Mouse (Mus musculus) liver, embryonic 14.5 days (tissue): ENCODE data around the gene Pitpnb. TPM values are rescaled to one million over a fixed set of nuclear protein-coding genes. Genes with fewer than 3 reads are reported as not detected.

Experiments
- ATAC-seq: fragments of 200-750 bp; cut with Nextera tagmentation; 2 replicates; pipeline ENCODE4 v1.8.0; 2017; ENCODE audit warnings: moderate number of reproducible peaks, mild to moderate bottlenecking, moderate library complexity; ENCODE audit not compliant: insufficient read depth
- DNase-seq, 3 experiments: peaks; one replicate each; pipeline ENCODE4 v3.0.0-alpha.2; 2012 to 2013; ENCODE audit warnings: low read depth in 3 of 3, low spot score in 3 of 3
- H3K27ac ChIP-seq: fragments of 300-500 bp; sonication (generic); 2 replicates; pipeline ENCODE4 v1.5.1; 2014; ENCODE audit warnings: moderate library complexity, mild to moderate bottlenecking, control low read depth, inconsistent platforms
- H3K27me3 ChIP-seq: fragments of 300-500 bp; sonication (generic); 2 replicates; pipeline ENCODE4 v1.6.1; 2014; ENCODE audit warnings: mild to moderate bottlenecking, low read length, moderate library complexity; ENCODE audit not compliant: control insufficient read depth, insufficient read depth
- H3K36me3 ChIP-seq: fragments of 300-500 bp; sonication (generic); replicated peaks from 2 replicates; pipeline ENCODE4 v1.6.1; 2014; ENCODE audit warnings: low read depth; ENCODE audit not compliant: control insufficient read depth, insufficient read depth
- H3K4me1 ChIP-seq, 2 experiments: fragments of 200-500 bp in 1 of 2; fragments of 300-500 bp in 1 of 2; sonication (generic) in 1 of 2; replicated peaks; 2 replicates each; pipeline ENCODE4 v1.6.1; 2012 to 2014; ENCODE audit warnings: antibody characterized with exemption in 1 of 2, inconsistent platforms in 1 of 2, low read length in 1 of 2; ENCODE audit not compliant: control insufficient read depth in 2 of 2, insufficient read depth in 2 of 2
- H3K4me2 ChIP-seq: fragments of 300-500 bp; sonication (generic); 2 replicates; pipeline ENCODE4 v1.6.1; 2014; ENCODE audit warnings: low read depth, mild to moderate bottlenecking, control low read depth, moderate library complexity
- H3K4me3 ChIP-seq, 2 experiments: fragments of 200-500 bp in 1 of 2; fragments of 300-500 bp in 1 of 2; sonication (generic) in 1 of 2; 2 replicates each; pipeline ENCODE4 v1.5.1; 2012 to 2014; ENCODE audit warnings: low read depth in 2 of 2, low read length in 2 of 2, mild to moderate bottlenecking in 2 of 2, control low read depth in 1 of 2, inconsistent platforms in 1 of 2, moderate library complexity in 1 of 2; ENCODE audit not compliant: insufficient read depth in 1 of 2
- H3K9ac ChIP-seq: fragments of 300-500 bp; sonication (generic); replicated peaks from 2 replicates; pipeline ENCODE4 v1.6.1; 2014; ENCODE audit warnings: mild to moderate bottlenecking, control low read depth, moderate library complexity
- H3K9me3 ChIP-seq: fragments of 300-500 bp; sonication (generic); 2 replicates; pipeline ENCODE4 v1.6.1; 2016; ENCODE audit warnings: low read length, mixed read lengths; ENCODE audit not compliant: control insufficient read depth
- CTCF ChIP-seq: IDR thresholded peaks from 2 replicates; pipeline ENCODE4 v1.5.1; 2016; ENCODE audit warnings: antibody characterized with exemption, low read depth, control low read depth
- EP300 ChIP-seq: IDR thresholded peaks from 2 replicates; pipeline ENCODE4 v1.6.1; 2016; ENCODE audit warnings: antibody characterized with exemption, low read depth
- WGBS: fragments of 180-500 bp; shearing (Covaris S2); extraction: QIAGEN DNeasy Blood & Tissue Kit; methylation state at CpG from one replicate; pipeline ENCODE4 v1.1.7; 2014; ENCODE audit not compliant: insufficient replicate concordance; 5-methylcytosine and 5-hydroxymethylcytosine counted together
- polyA plus RNA-seq, 2 experiments: library from polyadenylated mRNA; depleted of rRNA in 1 of 2; stranded (reverse) in 1 of 2; unstranded in 1 of 2; fragments of >200 nt; fragmentation: Nextera tagmentation in 1 of 2; extraction: Ambion mirVana in 1 of 2; gene quantifications; 2 replicates each; pipeline versions ENCODE4 v1.2.1 to v1.2.3; 2012 to 2014

The Pitpnb gene
- polyA plus RNA-seq, 2 experiments: 23.1 to 31.5 TPM

GRCm38 (mm10) chr5:111414192-111414591 lies 83.6 kb downstream of the Pitpnb start:
- no peak overlapping the region for H3K4me2 ChIP-seq
- peak in 1 of 3 experiments; percentile 20 for DNase-seq
- no peak overlapping the region for H3K4me3 ChIP-seq
- no peaks in the 10 kb centered on the region for H3K9me3 ChIP-seq
- peaks cover 46% of the 10 kb centered on the region for H3K27me3 ChIP-seq
- no peak for ATAC-seq
- WGBS: 0% methylated on average over 5 of the region's 5 CpGs
- no peaks in the 10 kb centered on the region for H3K4me1 ChIP-seq
- H3K36me3 ChIP-seq: no peaks in the 10 kb centered on the region
- no peak overlapping the region for H3K9ac ChIP-seq
- TF ChIP-seq CTCF (peak; percentile 73), EP300 (no peak)
- no peak overlapping the region for H3K27ac ChIP-seq

- Histone ChIP-seq H3K9ac (no peak overlapping the region), H3K27me3 (peaks cover 53% of the 10 kb centered on the region), H3K9me3 (no peaks in the 10 kb centered on the region), H3K36me3 (no peaks in the 10 kb centered on the region), H3K27ac (no peak overlapping the region), H3K4me3 (no peak overlapping the region), H3K4me2 (no peak overlapping the region), H3K4me1 (no peaks in the 10 kb centered on the region)
- ATAC-seq (no peak), DNase-seq (no peak)
- TF ChIP-seq EP300: no peak
- no peak for TF ChIP-seq CTCF
- WGBS: 42% methylated on average over 4 of the region's 4 CpGs
Observed at GRCm38 (mm10) chr5:111414770-111415249, 84.2 kb downstream of the Pitpnb start.

GRCm38 (mm10) chr5:111415575-111415974 lies 85.0 kb downstream of the Pitpnb start:
- ATAC-seq: no peak
- WGBS: 3% methylated on average over 14 of the region's 14 CpGs
- no peak overlapping the region for H3K27ac ChIP-seq
- H3K4me3 ChIP-seq: no peak overlapping the region
- H3K4me1 ChIP-seq: no peaks in the 10 kb centered on the region
- no peak for DNase-seq
- peaks cover 60% of the 10 kb centered on the region for H3K27me3 ChIP-seq
- no peaks in the 10 kb centered on the region for H3K36me3 ChIP-seq
- no peak for TF ChIP-seq EP300
- TF ChIP-seq CTCF: no peak
- H3K4me2 ChIP-seq: peak overlapping the region; percentile 5; the same call in 1 of the 2 replicates
- no peaks in the 10 kb centered on the region for H3K9me3 ChIP-seq
- no peak overlapping the region for H3K9ac ChIP-seq

- no peak for DNase-seq
- Histone ChIP-seq H3K4me1 (no peaks in the 10 kb centered on the region), H3K27ac (no peak overlapping the region), H3K4me2 (peak overlapping the region; percentile 60), H3K36me3 (no peaks in the 10 kb centered on the region), H3K27me3 (peaks cover 65% of the 10 kb centered on the region), H3K4me3 (no peak overlapping the region), H3K9me3 (no peaks in the 10 kb centered on the region), H3K9ac (no peak overlapping the region)
- WGBS: 3% methylated on average over 13 of the region's 13 CpGs
- no peak for TF ChIP-seq CTCF
- TF ChIP-seq EP300: no peak
- no peak for ATAC-seq
Observed at GRCm38 (mm10) chr5:111416048-111416447, 85.5 kb downstream of the Pitpnb start.

GRCm38 (mm10) chr5:111416591-111417374 lies 86.2 kb downstream of the Pitpnb start, which contains the start of gene Mn1:
TSS of gene Mn1 (plus strand) at chr5:111417362.
- peaks cover 68% of the 10 kb centered on the region for H3K27me3 ChIP-seq

More at GRCm38 (mm10) chr5:111416591-111417374, 86.2 kb downstream of the Pitpnb start, which contains the start of gene Mn1:
- H3K4me1 ChIP-seq: no peaks in the 10 kb centered on the region
- H3K9ac ChIP-seq: no peak within 1 kb of the TSS
- peak in 1 of 3 experiments; percentile 17 for DNase-seq
- peak within 1 kb of the TSS; percentile 49 to 51 for H3K4me3 ChIP-seq
- H3K36me3 ChIP-seq: no peaks in the 10 kb centered on the region
- TF ChIP-seq CTCF (no peak), EP300 (no peak)
- H3K27ac ChIP-seq: no peak within 1 kb of the TSS
- peak; percentile 63 for ATAC-seq
- H3K9me3 ChIP-seq: no peaks in the 10 kb centered on the region
- peak within 1 kb of the TSS; percentile 60 for H3K4me2 ChIP-seq
- WGBS: under 1% methylated on average over 76 of the region's 88 CpGs
